Mouse (Mus musculus) liver, embryonic 15.5 days (tissue): ENCODE data around the gene Tax1bp3. TPM values are rescaled to one million over a fixed set of nuclear protein-coding genes. Genes with fewer than 3 reads are reported as not detected.

Experiments used
- ATAC-seq: fragments of 200-750 bp; cut with Nextera tagmentation; 2 replicates; pipeline ENCODE4 v1.8.0; 2017; ENCODE audit warnings: moderate number of reproducible peaks, mild to moderate bottlenecking, moderate library complexity; ENCODE audit not compliant: insufficient read depth
- H3K27ac ChIP-seq: fragments of 300-500 bp; sonication (generic); replicated peaks from 2 replicates; pipeline ENCODE4 v1.5.1; 2015; ENCODE audit warnings: mild to moderate bottlenecking, inconsistent platforms
- H3K27me3 ChIP-seq: fragments of 300-500 bp; sonication (generic); 2 replicates; pipeline ENCODE4 v1.6.1; 2015; ENCODE audit warnings: mild to moderate bottlenecking, inconsistent platforms
- H3K36me3 ChIP-seq: fragments of 300-500 bp; sonication (generic); replicated peaks from 2 replicates; pipeline ENCODE4 v1.6.1; 2015; ENCODE audit warnings: moderate library complexity, mild to moderate bottlenecking, inconsistent platforms
- H3K4me1 ChIP-seq: fragments of 300-500 bp; sonication (generic); replicated peaks from 2 replicates; pipeline ENCODE4 v1.6.1; 2015; ENCODE audit warnings: inconsistent platforms
- H3K4me2 ChIP-seq: fragments of 300-500 bp; sonication (generic); 2 replicates; pipeline ENCODE4 v1.6.1; 2015; ENCODE audit warnings: moderate library complexity, mild to moderate bottlenecking, inconsistent platforms
- H3K4me3 ChIP-seq: fragments of 300-500 bp; sonication (generic); replicated peaks from 2 replicates; pipeline ENCODE4 v1.5.1; 2015; ENCODE audit warnings: mild to moderate bottlenecking, inconsistent platforms
- H3K9ac ChIP-seq: fragments of 300-500 bp; sonication (generic); 2 replicates; pipeline ENCODE4 v1.6.1; 2015; ENCODE audit warnings: moderate library complexity, mild to moderate bottlenecking, inconsistent platforms
- H3K9me3 ChIP-seq: fragments of 300-500 bp; sonication (generic); replicated peaks from 2 replicates; pipeline ENCODE4 v1.6.1; 2016; ENCODE audit warnings: inconsistent platforms
- WGBS: fragments of 180-500 bp; shearing (Covaris S2); methylation state at CpG from one replicate; pipeline ENCODE4 v1.1.7; 2015; ENCODE audit warnings: mixed read lengths; ENCODE audit not compliant: insufficient replicate concordance; 5-methylcytosine and 5-hydroxymethylcytosine counted together
- polyA plus RNA-seq: library from polyadenylated mRNA; unstranded; fragments of >200 nt; fragmentation: Nextera tagmentation; extraction: Ambion mirVana; gene quantifications from 2 replicates; pipeline ENCODE4 v1.2.1, GENCODE M21; 2015

Tax1bp3 gene
- polyA plus RNA-seq = 29.6 and 32.7 TPM in 2 replicates

DNA sequence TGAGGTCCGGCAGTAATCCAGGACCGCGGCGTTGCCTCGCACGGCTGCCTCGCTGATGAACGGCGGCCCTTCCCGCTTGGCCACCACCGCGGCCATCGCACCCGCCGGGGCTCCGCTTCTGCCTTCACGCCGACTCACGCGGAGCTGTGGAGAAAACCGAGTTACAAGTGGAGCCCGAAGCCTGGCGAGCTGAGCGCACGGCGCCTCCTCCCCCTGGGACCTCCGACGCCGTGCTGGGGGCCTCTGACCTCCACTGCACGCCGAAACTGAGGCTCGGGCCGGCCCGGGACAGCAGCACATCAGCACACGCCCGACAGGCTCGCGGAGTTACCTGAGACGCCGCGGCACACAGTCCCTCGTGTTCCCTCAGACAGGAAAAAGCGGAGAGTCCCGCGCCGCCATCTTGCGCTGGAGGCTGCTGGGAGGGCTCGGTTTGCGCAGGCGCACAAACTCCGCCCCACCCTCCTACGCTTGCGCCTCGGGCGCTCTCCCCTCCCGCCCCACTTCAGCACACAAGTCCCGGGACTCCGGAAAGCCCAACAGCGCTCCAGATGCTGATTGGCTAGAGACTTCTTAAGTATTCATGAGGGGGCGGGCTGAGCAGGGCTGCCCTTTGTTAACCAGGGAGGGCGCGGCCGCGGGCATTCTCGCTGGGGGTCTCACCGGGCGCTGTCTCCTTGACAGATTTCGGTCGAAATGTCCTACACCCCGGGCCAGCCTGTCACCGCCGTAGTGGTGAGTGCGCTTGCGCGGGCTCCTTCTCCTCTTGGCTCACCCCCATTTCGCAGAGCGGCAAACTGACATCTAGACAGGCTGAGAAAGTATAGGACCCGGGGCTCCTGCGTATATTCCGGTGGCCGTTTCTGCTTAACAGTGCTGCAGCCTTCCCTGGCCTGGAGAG is at the start of gene Tax1bp3, which contains the start of gene Emc6:
Tax1bp3 (plus strand) TSS at position 476 of the 901 bp plus-strand sequence.
Emc6 (minus strand) TSS at position 430 of the 901 bp plus-strand sequence.
- Histone ChIP-seq H3K4me3 (peak within 1 kb of the TSS; percentile 96), H3K27ac (peak within 1 kb of the TSS; percentile 82), H3K9ac (peak within 1 kb of the TSS; percentile 84), H3K27me3 (no peaks in the 10 kb centered on the region), H3K9me3 (no peaks in the 10 kb centered on the region), H3K36me3 (peaks cover 19% of the 10 kb centered on the region), H3K4me2 (peak within 1 kb of the TSS; percentile 97), H3K4me1 (peaks cover 42% of the 10 kb centered on the region)
- ATAC-seq = peak; percentile 98
- WGBS = under 1% methylated on average over 81 of the region's 81 CpGs

GRCm38 (mm10) chr11:73131020-73131419 is 45.9 kb upstream of the Tax1bp3 start:
- no peak overlapping the region for H3K4me2 ChIP-seq
- no peak for ATAC-seq

GRCm38 (mm10) chr11:73132999-73133398 is 43.9 kb upstream of the Tax1bp3 start:
- peaks cover 33% of the 10 kb centered on the region for H3K36me3 ChIP-seq
- WGBS = 40% methylated on average over 6 of the region's 6 CpGs

More at GRCm38 (mm10) chr11:73131020-73131419, 45.9 kb upstream of the Tax1bp3 start:
- no peaks in the 10 kb centered on the region for H3K9me3 ChIP-seq
- no peak overlapping the region for H3K27ac ChIP-seq
- H3K9ac ChIP-seq = no peak overlapping the region
- no peaks in the 10 kb centered on the region for H3K27me3 ChIP-seq
- H3K4me3 ChIP-seq = no peak overlapping the region
- WGBS = 44% methylated on average over 7 of the region's 7 CpGs
- H3K36me3 ChIP-seq = peaks cover 33% of the 10 kb centered on the region
- peaks cover 34% of the 10 kb centered on the region for H3K4me1 ChIP-seq

GRCm38 (mm10) chr11:73134222-73134621 is 42.7 kb upstream of the Tax1bp3 start:
- H3K9ac ChIP-seq = peak overlapping the region; percentile 21; the same call in 1 of the 2 replicates

More at GRCm38 (mm10) chr11:73132999-73133398, 43.9 kb upstream of the Tax1bp3 start:
- no peaks in the 10 kb centered on the region for H3K9me3 ChIP-seq
- no peak overlapping the region for H3K9ac ChIP-seq
- no peaks in the 10 kb centered on the region for H3K27me3 ChIP-seq
- peak overlapping the region; percentile 74 for H3K4me2 ChIP-seq
- ATAC-seq = no peak
- H3K4me3 ChIP-seq = no peak overlapping the region
- H3K27ac ChIP-seq = no peak overlapping the region
- H3K4me1 ChIP-seq = peaks cover 47% of the 10 kb centered on the region

DNA sequence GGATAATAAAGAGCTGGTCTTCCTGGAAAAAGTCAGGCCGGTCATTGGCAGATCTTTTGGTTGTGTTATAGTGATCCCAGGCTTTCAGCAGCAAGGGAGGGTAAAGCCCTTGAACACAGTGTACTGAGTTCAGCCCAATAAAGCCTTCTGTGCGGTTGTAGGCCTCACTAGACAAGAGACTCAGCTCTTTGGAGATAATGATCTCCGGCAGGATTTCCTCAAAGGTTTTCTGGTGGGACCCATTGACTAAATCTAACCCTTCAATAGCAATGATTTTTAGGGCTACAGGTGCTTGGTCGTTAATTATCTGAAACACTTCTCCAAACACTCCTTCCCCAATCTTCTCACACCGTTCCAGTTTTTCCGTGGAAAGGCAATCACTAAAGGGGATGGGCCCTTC is 40.3 kb upstream of the Tax1bp3 start:
- H3K9me3 ChIP-seq = no peaks in the 10 kb centered on the region
- H3K4me1 ChIP-seq = peaks cover 51% of the 10 kb centered on the region
- peak overlapping the region; percentile 97 for H3K9ac ChIP-seq
- peaks cover 24% of the 10 kb centered on the region for H3K36me3 ChIP-seq
- no peak for ATAC-seq
- H3K27ac ChIP-seq = no peak overlapping the region
- H3K4me2 ChIP-seq = peak overlapping the region; percentile 74
- 28% methylated on average over 6 of the region's 6 CpGs for WGBS
- no peaks in the 10 kb centered on the region for H3K27me3 ChIP-seq
- peak overlapping the region; percentile 100 for H3K4me3 ChIP-seq

More at GRCm38 (mm10) chr11:73134222-73134621, 42.7 kb upstream of the Tax1bp3 start:
- Histone ChIP-seq H3K27ac (no peak overlapping the region), H3K9me3 (no peaks in the 10 kb centered on the region), H3K4me3 (peak overlapping the region; percentile 100), H3K27me3 (no peaks in the 10 kb centered on the region), H3K36me3 (peaks cover 33% of the 10 kb centered on the region), H3K4me1 (peaks cover 53% of the 10 kb centered on the region), H3K4me2 (peak overlapping the region; percentile 74)
- no peak for ATAC-seq
- 83% methylated on average over 5 of the region's 5 CpGs for WGBS

GRCm38 (mm10) chr11:73137116-73137515 is 39.8 kb upstream of the Tax1bp3 start:
- no peaks in the 10 kb centered on the region for H3K27me3 ChIP-seq
- H3K4me3 ChIP-seq = peak overlapping the region; percentile 100
- H3K36me3 ChIP-seq = peaks cover 24% of the 10 kb centered on the region
- no peak for ATAC-seq
- peak overlapping the region; percentile 97 for H3K9ac ChIP-seq
- peaks cover 51% of the 10 kb centered on the region for H3K4me1 ChIP-seq
- no peaks in the 10 kb centered on the region for H3K9me3 ChIP-seq
- H3K27ac ChIP-seq = peak overlapping the region; percentile 81
- H3K4me2 ChIP-seq = peak overlapping the region; percentile 74
- 8% methylated on average over 11 of the region's 11 CpGs for WGBS

DNA sequence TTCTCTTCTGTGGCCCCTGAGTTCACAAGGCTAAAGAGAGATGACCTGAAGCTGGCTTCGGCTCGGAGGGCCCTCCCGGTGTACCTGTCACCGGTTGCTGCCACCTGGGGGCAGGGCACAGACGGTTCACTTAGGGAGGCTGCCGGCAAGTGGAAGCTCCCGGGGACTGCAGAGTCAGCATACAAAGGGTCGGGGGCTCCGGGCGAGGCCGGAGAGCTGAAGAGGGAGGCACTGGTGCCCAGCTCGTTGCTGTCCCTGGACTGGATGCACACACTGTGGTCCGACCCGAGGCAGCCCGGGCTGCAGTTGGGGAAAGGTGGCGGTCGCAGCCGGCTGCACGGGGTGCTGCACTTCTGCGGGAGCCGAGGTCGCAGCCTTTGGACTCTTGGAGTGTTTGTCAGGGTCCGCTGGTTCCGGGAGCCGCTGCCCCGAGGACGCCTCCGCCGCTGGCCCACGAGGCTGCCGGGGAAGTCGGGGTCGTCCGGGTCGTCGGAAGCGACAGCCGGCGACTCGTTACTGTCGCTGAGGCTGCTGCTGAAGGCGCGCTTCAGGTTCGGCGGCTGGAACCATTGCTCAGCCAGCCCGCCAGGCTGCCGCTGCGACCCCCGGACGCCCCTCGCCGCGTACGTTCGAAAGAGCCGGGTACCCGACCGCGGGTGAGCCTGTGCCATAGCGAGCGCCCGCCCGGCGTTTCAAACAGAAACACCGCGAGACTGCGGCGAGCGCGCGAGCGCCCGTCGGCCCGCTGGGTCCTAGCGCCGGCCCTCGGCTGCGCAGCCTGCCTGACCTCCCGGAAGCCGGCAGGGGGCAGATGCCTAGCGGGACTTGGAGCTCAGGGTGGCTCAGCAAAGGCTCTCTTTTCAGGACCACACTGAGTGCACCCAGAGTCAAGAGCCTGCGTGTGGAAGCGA is 39.0 kb upstream of the Tax1bp3 start, which contains the start of gene Haspin:
Haspin (minus strand) TSS at position 704 of the 911 bp plus-strand sequence.
- Histone ChIP-seq H3K9ac (peak within 1 kb of the TSS; percentile 97), H3K4me1 (peaks cover 49% of the 10 kb centered on the region), H3K9me3 (no peaks in the 10 kb centered on the region), H3K27ac (peak within 1 kb of the TSS; percentile 81), H3K36me3 (peaks cover 16% of the 10 kb centered on the region), H3K4me3 (peak within 1 kb of the TSS; percentile 100), H3K4me2 (peak within 1 kb of the TSS; percentile 74), H3K27me3 (no peaks in the 10 kb centered on the region)
- WGBS = under 1% methylated on average over 84 of the region's 84 CpGs
- peak; percentile 97 for ATAC-seq

DNA sequence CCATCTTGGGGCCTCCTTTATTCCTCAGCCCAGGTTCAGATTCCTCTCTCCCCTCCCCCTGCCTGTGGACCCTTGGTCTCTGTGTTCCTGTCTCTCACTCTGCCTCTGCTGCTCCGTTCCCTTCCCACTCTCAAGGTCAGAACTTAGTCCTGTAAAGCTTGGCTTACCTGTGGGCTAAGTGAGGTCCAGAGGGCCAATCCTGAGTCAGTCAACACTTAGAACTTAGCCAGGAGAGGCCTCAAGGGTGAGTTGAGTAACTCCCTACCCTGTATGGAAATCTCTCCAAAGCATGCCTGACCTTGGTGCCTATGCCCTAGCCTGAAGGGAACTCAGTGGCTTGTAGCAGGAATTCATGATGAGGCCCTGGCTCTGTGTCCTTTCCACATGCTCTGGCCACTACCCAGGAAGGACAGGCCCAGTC is 32.6 kb upstream of the Tax1bp3 start:
- H3K9ac ChIP-seq = no peak overlapping the region

DNA sequence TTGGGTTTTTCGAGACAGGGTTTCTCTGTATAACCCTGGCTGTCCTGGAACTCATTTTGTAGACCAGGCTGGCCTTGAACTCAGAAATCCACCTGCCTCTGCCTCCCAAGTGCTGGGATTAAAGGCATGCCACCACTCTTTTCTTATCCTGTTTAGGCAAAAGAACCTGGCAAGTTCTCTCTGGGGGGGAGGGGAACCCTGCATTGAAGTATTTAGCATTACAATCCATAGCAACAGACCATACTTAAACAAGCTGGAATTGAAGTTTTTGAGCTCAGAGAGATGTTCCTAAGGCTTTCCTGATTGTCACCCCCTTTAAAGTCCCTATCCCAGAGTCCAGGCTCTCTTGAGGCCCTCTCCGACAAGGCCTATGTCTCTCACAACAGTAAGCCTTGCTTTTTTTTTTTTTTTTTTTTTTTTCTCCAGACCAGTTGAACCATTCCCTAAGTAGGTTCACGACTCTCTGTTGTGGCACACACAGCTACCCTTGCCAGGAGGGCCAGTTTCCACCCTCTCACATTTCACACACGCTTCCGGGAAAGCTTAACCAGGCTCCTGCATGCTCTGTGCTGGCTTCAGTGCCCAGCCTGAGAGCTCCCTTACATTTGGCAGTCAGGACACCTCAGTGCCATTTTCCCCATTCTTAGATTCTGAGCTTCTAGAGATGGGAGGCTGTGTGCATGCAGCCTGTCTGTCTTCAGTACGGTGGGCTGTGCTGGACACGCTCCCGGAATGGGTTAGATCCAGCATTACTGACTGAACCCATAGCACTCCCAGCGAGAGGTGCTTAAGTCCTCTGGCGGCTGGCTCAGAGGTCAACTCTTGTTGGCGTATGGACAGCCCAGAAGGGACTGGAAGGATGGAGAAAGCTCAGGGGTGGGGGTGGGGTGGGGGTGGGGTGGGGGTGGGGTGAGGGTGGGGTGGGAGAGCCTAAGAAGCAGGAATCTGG is 30.6 kb upstream of the Tax1bp3 start:
- Histone ChIP-seq H3K27ac (no peak overlapping the region), H3K4me2 (no peak overlapping the region), H3K9me3 (no peaks in the 10 kb centered on the region), H3K27me3 (no peaks in the 10 kb centered on the region), H3K4me3 (no peak overlapping the region), H3K4me1 (no peaks in the 10 kb centered on the region), H3K36me3 (no peaks in the 10 kb centered on the region), H3K9ac (no peak overlapping the region)
- no peak for ATAC-seq
- WGBS = 65% methylated on average over 11 of the region's 11 CpGs

More for the DNA sequence above, 32.6 kb upstream of the Tax1bp3 start:
- Histone ChIP-seq H3K4me3 (no peak overlapping the region), H3K4me2 (no peak overlapping the region), H3K27me3 (no peaks in the 10 kb centered on the region), H3K4me1 (no peaks in the 10 kb centered on the region), H3K27ac (no peak overlapping the region), H3K9me3 (no peaks in the 10 kb centered on the region), H3K36me3 (no peaks in the 10 kb centered on the region)
- no peak for ATAC-seq
- 32% methylated on average over 1 of the region's 1 CpGs for WGBS

GRCm38 (mm10) chr11:73146975-73147365 is 29.9 kb upstream of the Tax1bp3 start:
- H3K4me3 ChIP-seq = no peak overlapping the region
- no peaks in the 10 kb centered on the region for H3K27me3 ChIP-seq
- H3K36me3 ChIP-seq = no peaks in the 10 kb centered on the region
- H3K27ac ChIP-seq = no peak overlapping the region
- H3K9ac ChIP-seq = no peak overlapping the region
- ATAC-seq = no peak
- no peaks in the 10 kb centered on the region for H3K9me3 ChIP-seq
- no peak overlapping the region for H3K4me2 ChIP-seq
- 50% methylated on average over 7 of the region's 7 CpGs for WGBS
- H3K4me1 ChIP-seq = no peaks in the 10 kb centered on the region
